Comparison of ENCODE assay signal across 12 mouse cellular contexts in the genomic region with DNA sequence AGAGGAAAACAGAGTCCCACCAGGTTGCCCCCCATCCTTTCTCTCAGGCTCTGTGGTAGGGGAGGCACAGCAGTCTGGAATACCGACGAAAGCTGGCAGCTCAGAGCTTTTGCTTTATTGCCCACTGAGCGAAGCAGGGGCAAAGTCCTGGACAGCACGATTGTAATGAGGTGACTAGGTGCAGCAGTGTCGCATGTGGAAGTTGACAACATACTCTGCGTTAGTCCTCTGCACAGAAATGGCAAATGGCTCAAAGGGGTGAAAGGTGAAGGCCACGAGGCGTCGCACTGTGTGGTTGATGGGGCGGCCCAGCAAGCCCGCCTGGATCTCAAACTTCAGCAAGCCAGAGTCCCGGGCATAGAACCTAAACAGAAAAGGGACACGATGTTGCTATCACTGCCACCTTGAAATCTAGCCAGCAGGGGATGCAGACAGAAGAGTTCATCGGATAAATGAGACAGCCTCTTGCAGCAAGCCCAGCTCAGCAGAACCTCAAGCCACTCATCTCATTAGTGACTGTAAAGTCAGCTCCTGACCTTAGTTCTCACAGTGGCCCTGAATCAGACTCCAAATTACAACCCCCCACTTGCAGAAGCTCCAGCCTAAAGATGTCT. TPM values are rescaled to one million over a fixed set of nuclear protein-coding genes. Genes with fewer than 3 reads are reported as not detected.
DNase-seq lines count a peak whose midpoint lies in the region; ATAC-seq and TF ChIP-seq lines count a peak whose summit lies in the region.
"Had no signal": no experiment of that assay in that cellular context is flagged by ENCODE, and none has a peak within 500 bp of the region (broad histone marks: within the 10 kb centered on the region; RNA-seq: fewer than 3 reads in every experiment).

No protein-coding gene starts in this region.

- TF ChIP-seq CTCF in hindbrain, postnatal 0 days (IDR thresholded peaks at IDR 0.05; ENCODE audit: low read depth), result no peak
- no peak for TF ChIP-seq CTCF in stomach, postnatal 0 days (IDR thresholded peaks at IDR 0.05; ENCODE audit: low read depth)

- no peak for ATAC-seq in hindbrain, embryonic 11.5 days (ENCODE audit: low FRiP score)
- ATAC-seq in hindbrain, postnatal 0 days, result no peak
- no peak for ATAC-seq in stomach, postnatal 0 days (ENCODE audit: low FRiP score, low TSS enrichment)

- WGBS in hindbrain, embryonic 11.5 days, result 83% methylated on average over 14 of the region's 14 CpGs
- 78% methylated on average over 14 of the region's 14 CpGs for whole genome bisulfite sequencing in hindbrain, postnatal 0 days
- WGBS in stomach, postnatal 0 days, result 80% methylated on average over 14 of the region's 14 CpGs

- no peak for TF ChIP-seq EP300 in stomach, postnatal 0 days (optimal IDR thresholded peaks at IDR 0.05)

- no peak overlapping the region for H3K4me3 ChIP-seq in hindbrain, embryonic 11.5 days (ENCODE audit: low read depth, low read length)
- no peak overlapping the region for H3K4me3 ChIP-seq in hindbrain, postnatal 0 days (ENCODE audit: low read length)
- H3K4me3 ChIP-seq in stomach, postnatal 0 days (ENCODE audit: low read depth, low read length), result no peak overlapping the region
- H3K4me3 ChIP-seq: heart, embryonic 13.5 days; liver, embryonic 15.5 days had no signal

- H3K27ac ChIP-seq in hindbrain, embryonic 11.5 days (ENCODE audit: low read depth, low read length), result peak overlapping the region; percentile 63; the same call in 1 of the 2 replicates
- H3K27ac ChIP-seq in hindbrain, postnatal 0 days, result no peak overlapping the region
- H3K27ac ChIP-seq in stomach, postnatal 0 days (replicated peaks), result no peak overlapping the region
- H3K27ac ChIP-seq: liver, embryonic 15.5 days had no signal

- no peaks in the 10 kb centered on the region for H3K36me3 ChIP-seq in hindbrain, embryonic 11.5 days (ENCODE audit: control insufficient read depth, insufficient read depth, low read length)
- H3K36me3 ChIP-seq in hindbrain, postnatal 0 days (ENCODE audit: insufficient read depth, low read length), result no peaks in the 10 kb centered on the region
- H3K36me3 ChIP-seq in stomach, postnatal 0 days (ENCODE audit: control insufficient read depth, insufficient read depth, low read length), result peaks cover 10% of the 10 kb centered on the region; the same call in 1 of the 2 replicates

- H3K9ac ChIP-seq in hindbrain, embryonic 11.5 days (ENCODE audit: low read depth, low read length), result no peak overlapping the region
- no peak overlapping the region for H3K9ac ChIP-seq in hindbrain, postnatal 0 days (replicated peaks; ENCODE audit: low read length)
- no peak overlapping the region for H3K9ac ChIP-seq in stomach, postnatal 0 days (ENCODE audit: low read length)
- H3K9ac ChIP-seq: heart, embryonic 13.5 days; liver, embryonic 15.5 days had no signal

- peaks cover 2% of the 10 kb centered on the region; the same call in 1 of the 2 replicates for H3K4me1 ChIP-seq in hindbrain, embryonic 11.5 days (replicated peaks; ENCODE audit: control insufficient read depth, insufficient read depth, low read length)
- H3K4me1 ChIP-seq in hindbrain, postnatal 0 days (ENCODE audit: insufficient read depth, low read length), result no peaks in the 10 kb centered on the region
- no peaks in the 10 kb centered on the region for H3K4me1 ChIP-seq in stomach, postnatal 0 days (replicated peaks; ENCODE audit: control insufficient read depth, insufficient read depth)
- H3K4me1 ChIP-seq: liver, embryonic 15.5 days had no signal

- no peaks in the 10 kb centered on the region for H3K9me3 ChIP-seq in hindbrain, embryonic 11.5 days (ENCODE audit: control insufficient read depth, low read length)
- H3K9me3 ChIP-seq in hindbrain, postnatal 0 days (ENCODE audit: low read length), result no peaks in the 10 kb centered on the region
- no peaks in the 10 kb centered on the region for H3K9me3 ChIP-seq in stomach, postnatal 0 days (ENCODE audit: control insufficient read depth, low read length)
- H3K9me3 ChIP-seq: heart, embryonic 13.5 days; liver, embryonic 15.5 days had no signal

- H3K27me3 ChIP-seq in hindbrain, embryonic 11.5 days (ENCODE audit: control insufficient read depth, insufficient read depth, low read length), result no peaks in the 10 kb centered on the region
- no peaks in the 10 kb centered on the region for H3K27me3 ChIP-seq in hindbrain, postnatal 0 days (ENCODE audit: insufficient read depth, low read length)
- no peaks in the 10 kb centered on the region for H3K27me3 ChIP-seq in stomach, postnatal 0 days (ENCODE audit: control insufficient read depth, insufficient read depth, low read length)
- H3K27me3 ChIP-seq: heart, embryonic 13.5 days; liver, embryonic 15.5 days had no signal

- H3K4me2 ChIP-seq in hindbrain, embryonic 11.5 days (replicated peaks; ENCODE audit: low read depth, low read length), result no peak overlapping the region
- H3K4me2 ChIP-seq in hindbrain, postnatal 0 days (ENCODE audit: low read depth, low read length), result no peak overlapping the region
- H3K4me2 ChIP-seq in stomach, postnatal 0 days (replicated peaks; ENCODE audit: low read depth), result no peak overlapping the region
- H3K4me2 ChIP-seq: heart, embryonic 13.5 days; liver, embryonic 15.5 days had no signal

- DNase-seq in adrenal gland, adult (ENCODE audit: inconsistent age in 2 of 2, low spot score in 1 of 2), result peak; percentile 72 to 73
- no peak for DNase-seq in adrenal gland, postnatal 25 days
- no peak for DNase-seq in hindbrain, embryonic 11.5 days (ENCODE audit: low spot score)
- no peak for DNase-seq in hindbrain, postnatal 0 days (ENCODE audit: low spot score)
- DNase-seq in testis, postnatal 10 days (ENCODE audit: low spot score), result peak; percentile 38
- no peak for DNase-seq in testis, postnatal 14 days (ENCODE audit: low spot score)
- no peak for DNase-seq in ovary, adult 18-20 months (ENCODE audit: low spot score)
- DNase-seq in stomach, postnatal 0 days (ENCODE audit: low spot score), result no peak
- DNase-seq: cerebellum, postnatal 14 days; thymus, adult 2 months had no signal

RNA-seq across cellular contexts. Expression of a gene that starts 19.2 kb away (rescaled TPM):
- total RNA-seq in adrenal gland, postnatal 25 days (2021), result 17.1 and 17.8 TPM in 2 replicates
- 17.8 and 21.3 TPM in 2 replicates for polyA plus RNA-seq in hindbrain, embryonic 11.5 days (2014; fragmentation: Nextera tagmentation; extraction: Ambion mirVana)
- 10.4 and 13.6 TPM in 2 replicates for total RNA-seq in hindbrain, postnatal 0 days (2014; rRNA removed)
- polyA plus RNA-seq in hindbrain, postnatal 0 days (2015; fragmentation: Nextera tagmentation; extraction: Ambion mirVana), result 6.4 and 6.9 TPM in 2 replicates
- polyA plus RNA-seq in stomach, postnatal 0 days (2015; fragmentation: Nextera tagmentation; extraction: Ambion mirVana), result 8.2 and 8.3 TPM in 2 replicates

RNA-seq across cellular contexts. Expression of a gene that starts 44.5 kb away (rescaled TPM):
- total RNA-seq in adrenal gland, postnatal 25 days (2021), result 29.7 and 40.8 TPM in 2 replicates
- 72.4 and 76.6 TPM in 2 replicates for polyA plus RNA-seq in hindbrain, embryonic 11.5 days (2014; fragmentation: Nextera tagmentation; extraction: Ambion mirVana)
- total RNA-seq in hindbrain, postnatal 0 days (2014; rRNA removed), result 23.3 and 26.7 TPM in 2 replicates
- polyA plus RNA-seq in hindbrain, postnatal 0 days (2015; fragmentation: Nextera tagmentation; extraction: Ambion mirVana), result 71.2 and 71.4 TPM in 2 replicates
- polyA plus RNA-seq in stomach, postnatal 0 days (2015; fragmentation: Nextera tagmentation; extraction: Ambion mirVana), result 55.0 and 55.5 TPM in 2 replicates

RNA-seq across cellular contexts. Expression of a gene that starts 44.9 kb away (rescaled TPM):
- 109 and 114 TPM in 2 replicates for total RNA-seq in adrenal gland, postnatal 25 days (2021)
- polyA plus RNA-seq in hindbrain, embryonic 11.5 days (2014; fragmentation: Nextera tagmentation; extraction: Ambion mirVana), result 81.2 TPM in 2 replicates
- total RNA-seq in hindbrain, postnatal 0 days (2014; rRNA removed), result 48.8 and 56.8 TPM in 2 replicates
- polyA plus RNA-seq in hindbrain, postnatal 0 days (2015; fragmentation: Nextera tagmentation; extraction: Ambion mirVana), result 60.6 and 63.4 TPM in 2 replicates
- polyA plus RNA-seq in stomach, postnatal 0 days (2015; fragmentation: Nextera tagmentation; extraction: Ambion mirVana), result 40.0 and 41.1 TPM in 2 replicates

Comparison
In these comparisons a context has a peak if more than half of its experiments do, and no peak if none do; other contexts are left out.
1. DNase-seq: peak in adrenal gland, adult (2 of 2) and testis, postnatal 10 days (single experiment); none in adrenal gland, postnatal 25 days (single experiment), hindbrain, embryonic 11.5 days (single experiment), hindbrain, postnatal 0 days (single experiment), testis, postnatal 14 days (single experiment), ovary, adult 18-20 months (single experiment) and stomach, postnatal 0 days (single experiment).